Mouse (Mus musculus) liver, embryonic 16.5 days (tissue): ENCODE data around the gene Thbs3. TPM values are rescaled to one million over a fixed set of nuclear protein-coding genes. Genes with fewer than 3 reads are reported as not detected.

Experiments used
- ATAC-seq: fragments of 200-750 bp; cut with Nextera tagmentation; 2 replicates; pipeline ENCODE4 v1.8.0; 2017; ENCODE audit warnings: low read depth, mild to moderate bottlenecking, moderate number of reproducible peaks, moderate library complexity
- H3K27ac ChIP-seq: fragments of 300-500 bp; sonication (generic); 2 replicates; pipeline ENCODE4 v1.5.1; 2014; ENCODE audit warnings: mild to moderate bottlenecking, low read length
- H3K27me3 ChIP-seq: fragments of 300-500 bp; sonication (generic); 2 replicates; pipeline ENCODE4 v1.6.1; 2014; ENCODE audit warnings: low read depth, low read length, mixed read lengths; ENCODE audit not compliant: control insufficient read depth, insufficient read depth
- H3K36me3 ChIP-seq: fragments of 300-500 bp; sonication (generic); 2 replicates; pipeline ENCODE4 v1.6.1; 2014; ENCODE audit warnings: mild to moderate bottlenecking; ENCODE audit not compliant: control insufficient read depth, insufficient read depth
- H3K4me1 ChIP-seq: fragments of 300-500 bp; sonication (generic); 2 replicates; pipeline ENCODE4 v1.6.1; 2014; ENCODE audit warnings: low read depth, low read length, mixed read lengths; ENCODE audit not compliant: control insufficient read depth
- H3K4me2 ChIP-seq: fragments of 300-500 bp; sonication (generic); 2 replicates; pipeline ENCODE4 v1.6.1; 2014; ENCODE audit warnings: low read depth, low read length, mixed read lengths
- H3K4me3 ChIP-seq: fragments of 300-500 bp; sonication (generic); 2 replicates; pipeline ENCODE4 v1.5.1; 2014; ENCODE audit warnings: low read depth, mild to moderate bottlenecking, low read length
- H3K9ac ChIP-seq: fragments of 300-500 bp; sonication (generic); 2 replicates; pipeline ENCODE4 v1.6.1; 2014; ENCODE audit warnings: low read depth, low read length
- H3K9me3 ChIP-seq: fragments of 300-500 bp; sonication (generic); replicated peaks from 2 replicates; pipeline ENCODE4 v1.6.1; 2016; ENCODE audit warnings: low read length; ENCODE audit not compliant: control insufficient read depth
- WGBS: fragments of 180-500 bp; shearing (Covaris S2); extraction: QIAGEN DNeasy Blood & Tissue Kit; methylation state at CpG from one replicate; pipeline ENCODE4 v1.1.7; 2014; ENCODE audit not compliant: insufficient replicate concordance; 5-methylcytosine and 5-hydroxymethylcytosine counted together
- polyA plus RNA-seq: library from polyadenylated mRNA; unstranded; fragments of >200 nt; fragmentation: Nextera tagmentation; extraction: Ambion mirVana; gene quantifications from 2 replicates; pipeline ENCODE4 v1.2.1, GENCODE M21; 2015

Gene Thbs3
- polyA plus RNA-seq, 1 experiment from 2014 or later = 2.0 TPM

DNA sequence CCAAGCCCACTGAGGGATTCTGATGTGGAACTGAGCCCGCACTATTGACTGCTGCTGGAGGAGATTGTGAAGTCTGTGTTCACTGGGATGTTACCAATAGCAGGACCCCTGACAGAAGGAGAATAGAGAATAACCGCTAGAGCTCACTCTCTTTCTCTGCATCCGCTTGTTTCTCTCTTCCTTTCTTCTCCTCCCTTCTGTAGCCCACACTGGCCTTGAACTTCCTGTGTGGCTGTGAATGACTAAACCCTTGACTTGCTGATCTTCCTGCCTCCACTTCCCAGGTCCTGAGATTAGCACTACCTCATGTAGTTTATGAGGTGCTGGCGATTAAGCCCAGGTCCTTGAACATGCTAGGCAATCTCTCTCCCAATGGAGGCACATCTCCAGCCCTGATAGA, 32.5 kb downstream of the Thbs3 start:
- H3K4me2 ChIP-seq = peak overlapping the region; percentile 88
- no peaks in the 10 kb centered on the region for H3K36me3 ChIP-seq
- ATAC-seq = no peak
- WGBS = 70% methylated on average over 4 of the region's 4 CpGs
- H3K4me1 ChIP-seq = peaks cover 35% of the 10 kb centered on the region
- H3K27ac ChIP-seq = no peak overlapping the region
- H3K9ac ChIP-seq = no peak overlapping the region
- peaks cover 25% of the 10 kb centered on the region for H3K27me3 ChIP-seq
- no peaks in the 10 kb centered on the region for H3K9me3 ChIP-seq
- H3K4me3 ChIP-seq = no peak overlapping the region; the same call in 1 of the 2 replicates

DNA sequence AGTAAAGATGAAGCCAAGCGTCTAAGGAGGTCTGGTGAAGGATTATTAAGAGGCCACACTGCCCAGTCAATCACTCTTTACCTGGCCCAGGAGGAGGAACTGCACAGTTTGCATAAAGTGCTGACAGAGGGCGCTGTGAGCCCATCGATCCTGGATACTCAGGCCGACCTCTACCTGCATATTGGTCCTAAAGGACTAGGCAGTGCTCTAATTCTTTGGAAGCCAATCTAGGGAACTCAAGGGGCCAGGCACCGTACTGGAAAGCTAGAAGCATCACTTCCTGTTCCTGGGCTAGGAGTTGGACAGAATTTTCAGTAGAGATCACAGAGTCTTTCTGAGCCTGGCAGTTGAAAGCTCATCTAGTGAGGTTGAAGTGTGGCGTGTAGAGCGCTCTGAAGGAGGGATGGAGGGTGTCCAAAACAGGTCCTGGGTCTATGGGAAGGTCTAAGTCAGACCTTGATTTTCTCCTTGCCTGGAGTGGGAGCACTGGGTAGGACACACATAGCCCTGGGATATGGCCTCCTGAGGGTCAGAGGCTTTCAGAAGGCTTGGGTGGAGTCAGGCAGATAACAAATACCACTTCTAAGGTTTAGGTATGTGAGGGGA, 35.6 kb downstream of the Thbs3 start:
- Histone ChIP-seq H3K4me3 (no peak overlapping the region), H3K27ac (no peak overlapping the region), H3K36me3 (no peaks in the 10 kb centered on the region), H3K4me1 (peaks cover 23% of the 10 kb centered on the region), H3K4me2 (no peak overlapping the region), H3K9me3 (no peaks in the 10 kb centered on the region), H3K27me3 (peaks cover 8% of the 10 kb centered on the region), H3K9ac (no peak overlapping the region)
- 15% methylated on average over 7 of the region's 7 CpGs for WGBS
- no peak for ATAC-seq

DNA sequence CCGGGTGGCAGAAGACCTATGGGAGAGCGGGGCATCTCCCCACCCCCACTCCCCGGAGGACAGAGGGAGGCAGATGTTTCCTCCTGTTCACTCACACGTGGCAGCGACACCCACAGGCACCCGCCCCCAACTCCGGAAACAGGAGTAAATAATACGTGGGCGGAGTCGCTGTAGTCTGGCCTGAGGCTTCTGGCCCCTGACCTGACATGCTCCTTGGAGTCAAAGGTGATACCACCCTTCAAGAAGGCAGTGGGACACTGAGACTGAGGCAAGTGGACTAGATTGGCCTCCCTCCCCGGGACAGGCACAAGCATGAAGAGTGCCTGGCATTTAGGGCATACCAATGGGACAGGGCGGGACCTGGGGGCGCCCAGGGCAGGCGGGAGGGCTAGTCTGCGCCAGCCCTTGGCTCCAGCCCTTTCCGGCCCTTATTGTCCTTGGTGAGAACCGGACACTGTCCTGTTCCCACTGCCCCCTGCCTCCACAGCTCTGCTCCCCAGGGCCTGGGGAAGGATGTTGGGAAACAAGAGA, 36.5 kb downstream of the Thbs3 start:
- peaks cover 17% of the 10 kb centered on the region for H3K4me1 ChIP-seq
- no peaks in the 10 kb centered on the region for H3K36me3 ChIP-seq
- peaks cover 6% of the 10 kb centered on the region for H3K27me3 ChIP-seq
- no peak overlapping the region for H3K27ac ChIP-seq
- ATAC-seq = peak; percentile 60
- peak overlapping the region; percentile 32; the same call in 1 of the 2 replicates for H3K4me2 ChIP-seq
- H3K9me3 ChIP-seq = no peaks in the 10 kb centered on the region
- WGBS = 3% methylated on average over 17 of the region's 17 CpGs
- no peak overlapping the region for H3K4me3 ChIP-seq
- no peak overlapping the region for H3K9ac ChIP-seq

DNA sequence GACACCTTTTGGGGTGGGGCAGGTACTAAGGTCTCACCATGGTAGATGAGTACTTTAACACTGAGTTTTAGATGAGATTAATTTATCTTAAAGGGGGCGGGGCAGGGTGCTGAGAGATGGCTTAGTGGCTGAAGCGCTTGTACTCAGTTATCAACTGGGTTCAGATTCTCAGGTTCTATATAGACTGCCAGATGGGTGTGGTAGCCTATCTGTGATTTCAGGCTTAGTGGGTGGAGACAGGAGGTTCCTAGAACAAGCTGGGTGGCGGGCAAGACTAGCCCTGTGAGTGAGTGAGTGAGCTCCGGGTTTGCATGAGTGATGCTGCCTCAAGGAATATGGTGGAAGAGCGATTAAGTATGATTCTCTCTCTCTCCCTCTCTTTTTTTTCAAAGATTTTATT, 40.0 kb downstream of the Thbs3 start:
- no peaks in the 10 kb centered on the region for H3K36me3 ChIP-seq
- no peak for ATAC-seq
- H3K9me3 ChIP-seq = no peaks in the 10 kb centered on the region
- H3K4me3 ChIP-seq = no peak overlapping the region
- no peak overlapping the region for H3K27ac ChIP-seq
- H3K4me2 ChIP-seq = no peak overlapping the region
- H3K4me1 ChIP-seq = peaks cover 12% of the 10 kb centered on the region
- WGBS = 46% methylated on average over 5 of the region's 5 CpGs
- H3K27me3 ChIP-seq = peaks cover 8% of the 10 kb centered on the region
- no peak overlapping the region for H3K9ac ChIP-seq

DNA sequence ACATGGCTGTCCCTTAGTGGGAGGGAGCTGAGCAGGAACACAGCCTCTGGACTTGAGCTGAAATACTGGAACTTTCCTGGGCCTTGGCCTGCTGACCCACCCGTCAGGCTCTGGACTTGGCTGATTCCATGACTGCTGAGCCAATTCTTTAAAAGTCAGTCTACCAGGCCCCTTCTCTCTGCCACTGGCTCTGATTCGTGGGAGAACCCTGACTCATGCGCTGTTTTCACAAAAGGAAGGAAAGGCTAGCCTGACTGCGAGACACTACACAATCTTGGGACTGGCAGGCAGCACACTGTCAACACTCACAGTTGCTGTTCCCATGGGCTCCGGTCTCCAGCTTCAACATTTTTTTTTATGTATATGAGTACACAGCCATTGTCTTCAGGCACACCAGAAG, 41.2 kb downstream of the Thbs3 start:
- 50% methylated on average over 5 of the region's 5 CpGs for WGBS
- no peaks in the 10 kb centered on the region for H3K36me3 ChIP-seq
- H3K27ac ChIP-seq = no peak overlapping the region
- peaks cover 5% of the 10 kb centered on the region for H3K4me1 ChIP-seq
- no peak for ATAC-seq
- no peak overlapping the region for H3K4me3 ChIP-seq
- H3K9ac ChIP-seq = no peak overlapping the region
- H3K27me3 ChIP-seq = peaks cover 8% of the 10 kb centered on the region
- no peak overlapping the region for H3K4me2 ChIP-seq
- no peaks in the 10 kb centered on the region for H3K9me3 ChIP-seq

DNA sequence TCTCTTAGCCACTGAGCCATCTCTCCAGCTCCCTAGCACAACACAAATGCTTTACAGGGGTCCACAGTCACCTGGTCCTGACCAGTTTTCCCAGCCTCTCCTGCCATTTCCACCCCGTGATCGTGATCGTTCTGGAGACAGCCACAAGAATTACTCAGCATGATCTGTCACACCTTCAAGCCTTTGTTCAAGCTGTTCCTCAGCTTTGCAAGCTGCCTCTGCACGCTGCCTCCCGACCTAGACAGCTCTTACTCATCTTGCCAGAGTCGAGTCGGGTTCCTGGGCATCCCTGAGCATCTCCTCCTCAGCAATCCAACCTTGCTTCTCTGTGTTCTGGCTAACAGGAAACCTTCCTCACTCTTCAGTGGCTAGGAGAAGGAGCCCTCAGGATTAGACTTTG, 44.1 kb downstream of the Thbs3 start, which contains the start of gene Dpm3:
Gene Dpm3 (plus strand): TSS at position 283 of the 400 bp plus-strand sequence.
- Histone ChIP-seq H3K27ac (no peak within 1 kb of the TSS), H3K4me3 (no peak within 1 kb of the TSS), H3K4me2 (no peak within 1 kb of the TSS), H3K27me3 (0 out of 2 replicates have a peak, but pooled peaks cover 2% of the 10 kb centered on the region), H3K9ac (no peak within 1 kb of the TSS), H3K36me3 (no peaks in the 10 kb centered on the region), H3K9me3 (no peaks in the 10 kb centered on the region), H3K4me1 (no peaks in the 10 kb centered on the region; the same call in 1 of the 2 replicates)
- no peak for ATAC-seq
- WGBS = 45% methylated on average over 7 of the region's 7 CpGs

DNA sequence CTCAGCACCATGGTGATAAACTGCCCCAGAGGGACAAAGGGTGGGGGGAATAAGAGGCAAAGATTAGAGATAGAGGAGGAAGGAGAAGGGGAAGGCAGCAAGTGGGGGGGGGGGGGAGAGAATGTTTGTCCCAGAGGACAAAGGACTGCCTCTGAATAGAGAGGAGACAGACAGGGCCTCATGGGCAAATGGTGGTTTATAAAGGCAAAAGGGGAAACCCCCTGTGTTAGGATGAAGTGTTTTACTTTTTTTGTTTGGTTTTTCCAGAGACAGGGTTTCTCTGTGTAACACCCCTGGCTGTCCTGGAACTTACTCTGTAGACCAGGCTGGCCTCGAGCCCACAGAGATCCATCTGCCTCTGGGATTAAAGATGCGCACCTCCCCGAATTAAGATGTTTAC, 45.2 kb downstream of the Thbs3 start:
- ATAC-seq = no peak
- no peak overlapping the region for H3K9ac ChIP-seq
- no peak overlapping the region for H3K27ac ChIP-seq
- 0 out of 2 replicates have a peak, but pooled peaks cover 2% of the 10 kb centered on the region for H3K27me3 ChIP-seq
- 55% methylated on average over 3 of the region's 3 CpGs for WGBS
- H3K36me3 ChIP-seq = no peaks in the 10 kb centered on the region
- no peak overlapping the region for H3K4me3 ChIP-seq
- no peaks in the 10 kb centered on the region for H3K9me3 ChIP-seq
- H3K4me1 ChIP-seq = no peaks in the 10 kb centered on the region
- no peak overlapping the region for H3K4me2 ChIP-seq

DNA sequence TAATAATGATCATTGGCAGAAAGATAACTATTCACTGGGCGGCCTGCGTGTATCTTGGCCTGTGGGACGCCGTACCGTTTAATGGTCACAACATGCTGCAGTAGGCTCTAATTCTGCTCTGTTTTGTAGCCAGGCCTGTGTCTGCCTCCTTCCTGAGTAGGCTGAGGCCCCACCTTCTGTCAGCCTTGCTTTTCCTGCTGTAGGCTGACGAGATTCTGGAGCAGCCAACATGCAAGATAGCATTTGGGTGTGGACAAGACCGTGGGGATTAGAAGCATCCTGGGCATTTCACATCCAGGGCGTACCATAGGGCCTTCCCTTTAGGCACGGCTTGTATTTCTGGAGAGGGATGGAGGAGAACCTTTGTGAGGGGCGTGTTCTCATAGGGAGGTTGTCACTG, 47.4 kb downstream of the Thbs3 start:
- Histone ChIP-seq H3K4me3 (no peak overlapping the region), H3K27me3 (0 out of 2 replicates have a peak, but pooled peaks cover 2% of the 10 kb centered on the region), H3K9ac (no peak overlapping the region), H3K27ac (no peak overlapping the region), H3K9me3 (no peaks in the 10 kb centered on the region), H3K4me2 (no peak overlapping the region), H3K36me3 (no peaks in the 10 kb centered on the region), H3K4me1 (peaks cover 7% of the 10 kb centered on the region)
- no peak for ATAC-seq
- WGBS = 42% methylated on average over 10 of the region's 10 CpGs

DNA sequence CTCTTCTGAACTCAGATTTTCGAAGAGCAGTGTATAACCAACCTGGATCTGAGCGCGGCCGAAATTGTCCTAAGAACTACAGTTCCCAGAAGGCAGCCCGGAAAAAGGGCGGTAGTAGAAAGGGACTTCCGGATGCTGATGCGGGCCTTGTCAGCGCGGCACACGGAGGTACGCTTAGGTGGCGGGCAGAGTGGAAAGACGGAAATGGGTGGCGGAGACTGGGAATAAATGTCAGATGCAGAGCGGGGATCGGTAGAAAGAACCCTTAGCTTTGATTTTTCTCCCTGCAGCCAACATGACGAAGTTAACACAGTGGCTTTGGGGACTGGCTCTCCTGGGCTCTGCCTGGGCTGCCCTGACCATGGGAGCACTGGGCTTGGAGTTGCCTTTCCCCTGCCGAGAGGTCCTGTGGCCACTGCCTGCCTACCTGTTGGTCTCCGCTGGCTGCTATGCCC, 51.5 kb downstream of the Thbs3 start:
- H3K27me3 ChIP-seq = no peaks in the 10 kb centered on the region
- peak overlapping the region; percentile 79 for H3K9ac ChIP-seq
- peak; percentile 81 for ATAC-seq
- under 1% methylated on average over 20 of the region's 20 CpGs for WGBS
- peak overlapping the region; percentile 80 for H3K4me3 ChIP-seq
- peak overlapping the region; percentile 60; the same call in 1 of the 2 replicates for H3K27ac ChIP-seq
- H3K36me3 ChIP-seq = no peaks in the 10 kb centered on the region
- peak overlapping the region; percentile 88 for H3K4me2 ChIP-seq
- peaks cover 23% of the 10 kb centered on the region for H3K4me1 ChIP-seq
- no peaks in the 10 kb centered on the region for H3K9me3 ChIP-seq
